Mouse (Mus musculus): ENCODE measurements around the gene Clec2i. TPM values are rescaled to one million over a fixed set of nuclear protein-coding genes. Genes with fewer than 3 reads are reported as not detected.
A peak's percentile ranks its signal among the peaks of the same experiment; 100 is the strongest.

Gene Clec2i
- total RNA-seq, 2 experiments from 2014 or later, result not detected

DNA sequence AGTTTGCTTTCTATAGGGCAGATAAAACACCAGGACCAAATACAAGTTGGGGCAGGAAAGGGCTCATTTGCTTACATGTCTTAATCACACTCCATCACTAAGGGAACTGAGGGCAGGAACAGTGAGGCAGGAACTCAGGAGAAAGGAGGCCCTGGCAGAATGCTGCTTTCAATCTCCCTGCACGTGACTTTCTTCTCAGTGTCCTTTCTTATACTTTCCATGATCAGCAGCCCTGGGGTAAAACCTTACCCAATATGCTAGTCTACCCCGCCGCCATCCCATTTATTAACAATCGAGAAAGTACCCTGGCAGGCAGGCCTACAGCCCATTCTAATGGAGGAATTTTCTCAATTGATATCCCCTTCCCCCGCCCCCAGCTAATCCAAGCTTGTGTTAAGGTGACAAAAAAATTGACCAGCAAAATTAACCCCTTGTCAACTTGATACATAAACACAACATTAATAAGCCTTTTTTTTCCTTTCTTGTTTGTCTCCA lies 42.8 kb upstream of the Clec2i start:
- no peak for DNase-seq
- TF ChIP-seq CTCF (IDR thresholded peaks at IDR 0.05), result no peak
- Histone ChIP-seq H3K27ac (peak overlapping the region; percentile 97), H3K4me3 (peak overlapping the region; percentile 93; the same call in 1 of the 2 replicates)
- intact Hi-C loops (cut with DNase I), result loop anchor here (10.0 kb wide), 1 partner anchor 690 kb away; the partner anchor contains the start of gene Gabarapl1

DNA sequence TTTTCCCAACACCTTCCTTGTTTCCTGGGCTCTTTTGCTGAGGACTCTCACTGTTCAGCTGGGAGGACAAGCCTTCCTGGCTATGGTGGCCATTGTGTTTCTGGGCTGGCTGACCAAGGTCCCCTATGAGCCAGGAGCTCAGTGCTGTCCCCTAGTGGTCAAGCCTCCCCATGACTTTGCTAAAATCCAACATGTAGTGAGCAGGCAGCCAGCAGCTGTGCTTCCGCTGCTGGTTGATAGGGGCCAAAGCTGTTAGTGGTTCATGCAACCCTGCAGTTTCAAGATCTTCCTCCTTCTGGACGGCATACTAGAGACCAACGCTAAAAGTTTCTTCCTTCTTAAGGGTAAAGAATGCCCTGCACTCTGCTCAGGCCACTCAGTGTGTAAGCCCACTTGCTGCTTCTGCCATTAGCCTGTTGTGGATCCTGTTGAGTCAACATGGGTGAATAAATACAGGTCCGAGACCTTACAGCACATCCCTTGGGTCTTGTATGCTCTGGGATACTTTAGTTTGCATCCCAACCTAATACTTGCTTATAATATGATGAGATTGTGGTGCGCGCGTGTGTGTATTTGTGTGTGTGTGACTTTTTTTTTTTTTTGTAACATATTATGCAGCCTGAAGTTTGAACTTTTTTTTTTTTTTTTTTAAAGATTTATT lies 41.9 kb upstream of the Clec2i start:
- DNase-seq, result peak; percentile 88
- intact Hi-C loops (cut with DNase I), result loop anchor here (10.0 kb wide), 1 partner anchor 689 kb away; the partner anchor contains the start of gene Gabarapl1
- Histone ChIP-seq H3K4me3 (peak overlapping the region; percentile 38), H3K27ac (peak overlapping the region; percentile 65)
- peak; percentile 100; the same call in 1 of the 2 replicates for TF ChIP-seq CTCF (IDR thresholded peaks at IDR 0.05)

GRCm38 (mm10) chr6:128845998-128846542 lies 41.3 kb upstream of the Clec2i start:
- no peak for DNase-seq
- TF ChIP-seq CTCF (IDR thresholded peaks at IDR 0.05), result no peak
- Histone ChIP-seq H3K27ac (no peak overlapping the region), H3K4me3 (no peak overlapping the region)
- intact Hi-C loops (cut with DNase I), result loop anchor here (10.0 kb wide), 1 partner anchor 689 kb away; the partner anchor contains the start of gene Gabarapl1

DNA sequence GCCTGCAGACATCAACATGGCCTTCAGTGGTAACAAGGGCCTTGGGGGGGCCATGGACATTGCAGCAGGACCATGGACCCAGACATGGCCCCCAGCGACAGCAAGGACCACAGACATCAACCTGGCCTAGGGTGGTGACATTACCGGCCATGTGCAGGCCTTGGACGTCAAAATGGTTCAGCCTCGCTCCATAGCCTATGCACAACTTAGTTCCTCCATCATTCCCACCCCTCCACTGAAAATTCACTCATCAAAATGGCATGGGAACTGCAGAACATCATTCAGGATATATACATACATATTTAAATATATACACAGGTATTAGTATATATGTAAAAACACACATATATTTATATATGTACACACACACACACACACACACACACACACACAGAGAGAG lies 40.0 kb upstream of the Clec2i start:
- Histone ChIP-seq H3K27ac (no peak overlapping the region), H3K4me3 (no peak overlapping the region)
- intact Hi-C loops (cut with DNase I), result loop anchor here (10.0 kb wide), 1 partner anchor 687 kb away; the partner anchor contains the start of gene Gabarapl1
- no peak for TF ChIP-seq CTCF (IDR thresholded peaks at IDR 0.05)
- DNase-seq, result no peak

DNA sequence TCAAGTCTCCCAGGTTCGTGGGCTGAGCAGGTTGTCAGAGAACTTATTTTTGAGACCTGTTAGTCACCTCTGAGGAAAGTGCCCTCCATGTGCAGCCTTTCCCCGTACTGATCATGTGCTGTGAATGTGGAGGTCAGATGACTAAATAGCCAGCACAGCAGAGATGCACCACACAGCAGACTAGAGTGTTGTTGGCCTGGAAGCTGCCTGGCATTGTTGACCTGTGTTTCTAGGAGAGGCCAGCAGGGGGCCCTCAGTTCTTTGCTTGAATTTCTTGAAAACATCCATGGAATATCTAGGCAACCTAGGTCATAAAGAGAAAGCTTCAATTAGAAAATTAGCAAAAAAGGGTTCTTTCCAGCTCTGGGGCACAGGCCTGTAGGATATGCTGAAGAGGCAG lies 37.5 kb upstream of the Clec2i start:
- intact Hi-C loops (cut with DNase I), result loop anchor here (5.0 to 10.0 kb wide), 3 partner anchors 237 to 685 kb away; partner anchors contain the start of gene Gabarapl1
- TF ChIP-seq CTCF (IDR thresholded peaks at IDR 0.05), result peak; percentile 69
- no peak overlapping the region for H3K4me3 ChIP-seq
- H3K27ac ChIP-seq, result peak overlapping the region; percentile 35; the same call in 1 of the 2 replicates
- DNase-seq, result peak; percentile 52

DNA sequence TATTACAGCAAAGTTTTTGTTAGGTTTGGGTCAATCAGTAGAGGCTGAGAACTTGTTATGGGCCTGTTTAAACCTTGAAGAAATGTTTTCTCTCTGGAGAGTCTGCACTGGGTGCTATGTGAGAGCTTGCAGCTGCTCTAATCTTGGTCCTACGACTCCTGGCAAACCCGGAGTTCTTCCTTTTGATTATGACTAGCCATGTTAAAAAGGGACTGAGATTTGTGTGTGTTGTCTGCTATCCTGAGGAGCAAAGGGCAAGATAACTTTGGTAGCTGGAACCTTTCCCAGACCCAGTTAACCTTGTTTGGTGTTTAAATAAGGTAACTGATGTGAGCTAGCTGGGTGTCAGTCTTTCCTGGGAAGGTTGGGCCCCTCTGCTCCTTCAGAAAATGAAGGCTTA lies 36.7 kb upstream of the Clec2i start:
- no peak for TF ChIP-seq CTCF (IDR thresholded peaks at IDR 0.05)
- Histone ChIP-seq H3K27ac (peak overlapping the region; percentile 35; the same call in 1 of the 2 replicates), H3K4me3 (no peak overlapping the region)
- intact Hi-C loops (cut with DNase I), result loop anchor here (5.0 kb wide), 2 partner anchors 237 to 517 kb away; no protein-coding TSS in a partner anchor
- no peak for DNase-seq

GRCm38 (mm10) chr6:128851151-128851550 lies 36.2 kb upstream of the Clec2i start:
- Histone ChIP-seq H3K27ac (peak overlapping the region; percentile 35; the same call in 1 of the 2 replicates), H3K4me3 (no peak overlapping the region)
- intact Hi-C loops (cut with DNase I), result loop anchor here (5.0 kb wide), 2 partner anchors 236 to 516 kb away; no protein-coding TSS in a partner anchor
- no peak for TF ChIP-seq CTCF (IDR thresholded peaks at IDR 0.05)
- no peak for DNase-seq

DNA sequence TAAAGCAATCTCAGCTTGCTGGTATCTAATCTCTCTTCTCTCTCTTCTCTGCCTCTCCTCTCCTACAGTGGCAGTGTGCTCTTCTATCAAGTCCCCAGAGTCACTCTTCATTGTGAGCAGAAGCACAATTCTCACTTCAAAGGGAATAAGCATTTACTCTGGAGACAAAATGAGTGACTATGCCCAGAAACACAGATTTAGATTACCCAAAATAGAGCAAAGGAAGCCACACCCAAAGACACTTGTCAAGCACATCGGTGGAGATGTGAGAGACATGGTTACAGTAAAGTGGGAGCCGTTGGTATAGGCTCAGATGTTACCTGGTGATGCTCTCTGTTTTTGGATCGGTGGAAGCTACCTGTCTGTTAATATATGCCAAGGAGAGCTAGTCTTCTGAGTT lies 34.6 kb upstream of the Clec2i start:
- intact Hi-C loops (cut with DNase I), result loop anchor here (5.0 kb wide), 2 partner anchors 235 to 515 kb away; no protein-coding TSS in a partner anchor
- no peak overlapping the region for H3K27ac ChIP-seq
- no peak overlapping the region for H3K4me3 ChIP-seq
- DNase-seq, result no peak
- TF ChIP-seq CTCF (IDR thresholded peaks at IDR 0.05), result no peak

DNA sequence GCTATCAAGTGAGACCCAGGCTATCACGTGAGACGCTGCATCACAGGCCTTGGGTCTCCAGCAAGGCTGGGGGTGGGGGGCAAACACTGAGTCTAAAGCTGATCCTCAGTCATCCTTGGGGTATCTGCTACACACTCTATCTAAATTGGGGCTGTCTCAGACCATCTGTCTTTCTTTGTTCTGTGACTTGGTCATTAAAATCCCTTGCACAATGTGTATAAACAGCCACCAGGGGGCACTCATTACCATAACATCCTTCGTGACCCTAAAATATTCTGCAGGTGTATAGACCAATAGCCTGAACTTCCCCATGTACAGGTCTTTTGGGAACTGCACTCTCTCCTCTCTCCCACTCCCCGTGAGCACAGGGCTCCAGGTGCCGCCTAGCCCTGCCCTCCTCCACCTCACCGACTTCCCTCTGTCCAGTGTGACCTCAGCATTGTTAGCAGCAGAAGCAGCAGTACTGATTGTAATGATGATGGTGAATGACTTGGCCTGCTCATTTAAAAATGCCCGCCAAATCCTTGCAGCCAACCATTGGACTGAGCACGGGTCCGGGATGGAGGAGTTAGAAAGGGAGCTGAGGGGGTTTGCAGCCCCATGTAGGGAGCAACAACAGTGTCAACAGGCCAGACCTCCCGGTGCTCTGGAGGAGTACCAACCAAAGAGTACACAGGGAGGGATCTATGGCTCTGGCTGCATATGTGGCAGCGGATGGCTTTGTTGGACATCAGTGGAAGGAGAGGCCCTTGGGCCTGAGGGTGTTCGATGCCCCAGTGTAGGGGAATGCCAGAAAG lies 33.2 kb upstream of the Clec2i start:
- no peak overlapping the region for H3K27ac ChIP-seq
- intact Hi-C loops (cut with DNase I), result loop anchor here (1.0 to 5.0 kb wide), 4 partner anchors 213 to 513 kb away; no protein-coding TSS in a partner anchor
- H3K4me3 ChIP-seq, result no peak overlapping the region
- peak; percentile 64 for DNase-seq
- peak; percentile 84 for TF ChIP-seq CTCF (IDR thresholded peaks at IDR 0.05)

- DNase-seq, result no peak
- intact Hi-C loops (cut with DNase I), result loop anchor here (1.0 to 5.0 kb wide), 4 partner anchors 212 to 512 kb away; no protein-coding TSS in a partner anchor
- Histone ChIP-seq H3K4me3 (no peak overlapping the region), H3K27ac (no peak overlapping the region)
- no peak for TF ChIP-seq CTCF (IDR thresholded peaks at IDR 0.05)
These were observed 32.5 kb upstream of the Clec2i start for GRCm38 (mm10) chr6:128854895-128855294.

DNA sequence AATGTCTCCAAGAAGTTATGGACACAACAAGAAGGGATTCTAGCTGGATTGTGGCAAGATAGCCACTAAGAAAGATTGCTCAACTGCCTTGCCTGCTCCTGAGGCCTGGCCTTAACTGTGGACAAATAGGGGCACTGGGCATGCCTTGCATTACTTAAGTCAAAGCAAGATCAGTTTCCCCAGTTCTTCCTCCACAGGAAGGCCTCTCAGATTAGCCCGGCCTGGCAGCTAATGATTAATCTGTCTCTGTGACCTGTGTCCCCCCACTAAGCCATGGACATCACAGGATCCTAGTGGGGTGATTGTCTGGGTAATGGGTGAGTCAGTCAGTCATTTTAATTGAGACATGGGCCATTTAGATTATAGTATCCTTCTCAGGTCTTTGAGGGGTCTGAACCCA lies 31.9 kb upstream of the Clec2i start:
- intact Hi-C loops (cut with DNase I), result loop anchor here (2.0 kb wide), 1 partner anchor 211 kb away; no protein-coding TSS in a partner anchor
- H3K4me3 ChIP-seq, result no peak overlapping the region
- peak overlapping the region; percentile 43 for H3K27ac ChIP-seq
- DNase-seq, result no peak
- TF ChIP-seq CTCF (IDR thresholded peaks at IDR 0.05), result no peak

DNA sequence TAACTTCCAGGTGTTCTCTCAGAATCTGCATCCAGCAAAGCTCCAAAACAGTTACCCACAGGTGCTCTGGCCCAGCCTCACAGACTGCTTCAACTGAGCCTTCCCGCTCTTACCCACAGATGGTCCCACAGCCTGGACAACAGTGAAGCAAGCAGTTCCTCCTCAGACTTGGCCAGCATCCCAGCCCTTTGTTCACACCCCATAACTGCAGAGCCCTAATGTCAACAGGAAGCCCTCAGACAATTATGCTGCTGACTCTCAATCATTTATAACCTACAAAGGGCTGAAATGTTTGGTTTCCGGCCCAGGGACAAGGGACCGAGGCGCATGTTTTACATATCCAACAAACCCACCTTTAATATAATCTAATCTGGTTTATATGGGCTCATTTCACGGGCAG lies 31.1 kb upstream of the Clec2i start:
- intact Hi-C loops (cut with DNase I), result no loop called here
- no peak overlapping the region for H3K4me3 ChIP-seq
- H3K27ac ChIP-seq, result peak overlapping the region; percentile 43
- TF ChIP-seq CTCF (IDR thresholded peaks at IDR 0.05), result no peak
- DNase-seq, result peak; percentile 78

All from gastrocnemius, adult 2 months (tissue).